Mouse (Mus musculus) retina, postnatal 7 days (tissue): ENCODE measurements around the gene Emp1.

Experiments used
- DNase-seq: peaks from one replicate; pipeline ENCODE4 v3.0.0-alpha.2; 2012; ENCODE audit warnings: low read depth, low spot score

The Emp1 gene

GRCm38 (mm10) chr6:135362459-135363159, at the start of gene Emp1:
TSS of gene Emp1 (plus strand) at chr6:135362545.
- DNase-seq: no peak

- DNase-seq: no peak
Observed at GRCm38 (mm10) chr6:135313981-135314380, 48.4 kb upstream of the Emp1 start.

- no peak for DNase-seq
Observed at GRCm38 (mm10) chr6:135316141-135316540, 46.2 kb upstream of the Emp1 start.

GRCm38 (mm10) chr6:135319431-135319933, 42.9 kb upstream of the Emp1 start:
- no peak for DNase-seq

GRCm38 (mm10) chr6:135322749-135323148, 39.6 kb upstream of the Emp1 start:
- DNase-seq: no peak

- DNase-seq: no peak
Observed at GRCm38 (mm10) chr6:135323311-135323982, 38.9 kb upstream of the Emp1 start.

- DNase-seq: no peak
Observed at GRCm38 (mm10) chr6:135324111-135324510, 38.2 kb upstream of the Emp1 start.

- no peak for DNase-seq
Observed at GRCm38 (mm10) chr6:135324686-135325300, 37.6 kb upstream of the Emp1 start.

GRCm38 (mm10) chr6:135326847-135327246, 35.5 kb upstream of the Emp1 start:
- DNase-seq: no peak

GRCm38 (mm10) chr6:135331916-135332315, 30.4 kb upstream of the Emp1 start:
- no peak for DNase-seq

- no peak for DNase-seq
Observed at GRCm38 (mm10) chr6:135332737-135333281, 29.5 kb upstream of the Emp1 start.

GRCm38 (mm10) chr6:135333994-135334651, 28.2 kb upstream of the Emp1 start:
- DNase-seq: no peak

- DNase-seq: no peak
Observed at GRCm38 (mm10) chr6:135336376-135336775, 26.0 kb upstream of the Emp1 start.

- no peak for DNase-seq
Observed at GRCm38 (mm10) chr6:135340355-135341075, 21.8 kb upstream of the Emp1 start.

- DNase-seq: no peak
Observed at GRCm38 (mm10) chr6:135341076-135341378, 21.3 kb upstream of the Emp1 start.

- no peak for DNase-seq
Observed at GRCm38 (mm10) chr6:135351638-135352302, 10.6 kb upstream of the Emp1 start.

- no peak for DNase-seq
Observed at GRCm38 (mm10) chr6:135352537-135352936, 9.8 kb upstream of the Emp1 start.

- DNase-seq: no peak
Observed at GRCm38 (mm10) chr6:135354953-135355352, 7.4 kb upstream of the Emp1 start.

GRCm38 (mm10) chr6:135360331-135360730, 2.0 kb upstream of the Emp1 start:
- DNase-seq: no peak

- DNase-seq: no peak
Observed at GRCm38 (mm10) chr6:135362098-135362458, 267 bp upstream of the Emp1 start.
